Mouse (Mus musculus): ENCODE measurements around the gene Arsg. TPM values are rescaled to one million over a fixed set of nuclear protein-coding genes. Genes with fewer than 3 reads are reported as not detected.

Gene Arsg
- total and polyA plus RNA-seq, 3 experiments: 0.79 to 3.3 (median 1.4) TPM

- TF ChIP-seq USF1 (IDR thresholded peaks at IDR 0.05; ENCODE audit: low read depth, low read length) (no peak), SMC3 (IDR thresholded peaks at IDR 0.05; ENCODE audit: low read depth, low read length) (peak; percentile 100), PAX5 (IDR thresholded peaks at IDR 0.05; ENCODE audit: low read length) (no peak), NELFE (IDR thresholded peaks at IDR 0.05; ENCODE audit: low read depth, low read length) (peak; percentile 76; the same call in 1 of the 2 replicates), TBP (conservative IDR thresholded peaks at IDR 0.05; ENCODE audit: low read depth, low read length) (no peak), ZKSCAN1 (IDR thresholded peaks at IDR 0.05; ENCODE audit: borderline replicate concordance, low read depth, low read length) (no peak), CHD2 (IDR thresholded peaks at IDR 0.05; ENCODE audit: low read length) (0 out of 2 replicates have a peak, but pooled peaks have one; percentile 25), KAT2A (IDR thresholded peaks at IDR 0.05; ENCODE audit: insufficient replicate concordance, low read length) (no peak), HCFC1 (IDR thresholded peaks at IDR 0.05; ENCODE audit: low read depth, low read length) (0 out of 2 replicates have a peak, but pooled peaks have one; percentile 29), ETS1 (conservative IDR thresholded peaks at IDR 0.05; ENCODE audit: low read depth, low read length) (no peak), NRF1 (IDR thresholded peaks at IDR 0.05; ENCODE audit: low read depth, low read length) (0 out of 2 replicates have a peak, but pooled peaks have one; percentile 18), MEF2A (IDR thresholded peaks at IDR 0.05; ENCODE audit: borderline replicate concordance, low read depth, low read length) (peak; percentile 71; the same call in 1 of the 2 replicates), MAFK (IDR thresholded peaks at IDR 0.05; ENCODE audit: insufficient replicate concordance, low read length) (0 out of 2 replicates have a peak, but pooled peaks have one; percentile 26), MYC (IDR thresholded peaks at IDR 0.05; ENCODE audit: low read depth, low read length) (peak; percentile 88), ZMIZ1 (IDR thresholded peaks at IDR 0.05; ENCODE audit: low read depth, low read length) (no peak), TCF12 (IDR thresholded peaks at IDR 0.05; ENCODE audit: low read depth, low read length) (peak; percentile 44; the same call in 1 of the 2 replicates), POLR2A (IDR thresholded peaks at IDR 0.05; ENCODE audit: low read depth, low read length) (no peak), RAD21 (IDR thresholded peaks at IDR 0.05; ENCODE audit: low read depth, low read length) (no peak; the same call in none of the 2 replicates)
Measured at GRCm38 (mm10) chr11:109584843-109585713, 111.9 kb downstream of the Arsg start (continued).

DNA sequence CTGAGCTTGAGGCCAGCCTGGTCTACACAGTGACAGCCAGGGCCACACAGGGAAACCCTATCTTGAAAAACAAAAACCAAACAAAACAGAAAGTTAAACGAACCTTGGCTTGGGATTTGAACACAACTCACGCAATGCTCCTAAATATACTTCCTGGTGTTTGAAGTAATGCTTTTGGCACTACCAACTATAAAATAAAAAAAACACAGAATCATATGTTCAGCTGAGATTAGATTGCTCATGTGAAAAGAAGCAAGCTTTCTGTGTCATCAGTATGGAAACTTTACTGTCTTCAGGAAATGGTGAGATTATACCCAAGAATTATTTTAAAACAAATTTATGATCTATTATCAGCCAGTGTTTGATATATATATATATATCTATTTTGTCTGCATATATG is 113.2 kb downstream of the Arsg start:
- dilution Hi-C loops (cut with MboI; ENCODE audit: extremely low pct_ligation_motif_present, extremely low pct_unique_long_range_greater_than_20kb, low sequenced_read_pairs): no loop called here
- Histone ChIP-seq H3K9ac (ENCODE audit: insufficient read depth, low read depth) (no peak overlapping the region), H3K4me1 (ENCODE audit: control insufficient read depth in 1 of 2, insufficient read depth in 2 of 2) (peaks cover 3 to 23% of the 10 kb centered on the region in 2 experiments)

More for the DNA sequence above, 113.2 kb downstream of the Arsg start:
- Histone ChIP-seq H3K27ac (ENCODE audit: insufficient read depth, low read depth) (no peak overlapping the region), H3K4me3 (replicated peaks in 1 of 3; ENCODE audit: low read depth in 2 of 3, low read length in 2 of 3, poor library complexity in 1 of 3) (no peak overlapping the region), H3K9me3 (replicated peaks; ENCODE audit: low read length) (no peaks in the 10 kb centered on the region), H3K27me3 (replicated peaks) (no peaks in the 10 kb centered on the region), H3K36me3 (replicated peaks in 1 of 2; ENCODE audit: control insufficient read depth in 1 of 2, insufficient read depth in 1 of 2, low read length in 1 of 2) (no peaks in the 10 kb centered on the region), H3K79me2 (replicated peaks; ENCODE audit: control insufficient read depth, extremely low read depth, insufficient read depth, poor library complexity, severe bottlenecking) (no peaks in the 10 kb centered on the region), H3K4me2 (ENCODE audit: insufficient read depth, low read depth, poor library complexity, severe bottlenecking) (no peak overlapping the region)
- no peak for DNase-seq (ENCODE audit: extremely low read depth)
- TF ChIP-seq HCFC1 (IDR thresholded peaks at IDR 0.05; ENCODE audit: low read depth, low read length) (no peak), GABPA (IDR thresholded peaks at IDR 0.05; ENCODE audit: insufficient replicate concordance, low read depth, low read length) (no peak), ETS1 (conservative IDR thresholded peaks at IDR 0.05; ENCODE audit: low read depth, low read length) (no peak), ZNF384 (IDR thresholded peaks at IDR 0.05; ENCODE audit: low read depth, low read length) (no peak), MAZ (IDR thresholded peaks at IDR 0.05; ENCODE audit: low read depth, low read length) (no peak), UBTF (IDR thresholded peaks at IDR 0.05; ENCODE audit: low read depth, low read length) (no peak), ZC3H11A (IDR thresholded peaks at IDR 0.05; ENCODE audit: low read depth, low read length) (no peak), TCF12 (IDR thresholded peaks at IDR 0.05; ENCODE audit: low read depth, low read length) (no peak), MAFK (IDR thresholded peaks at IDR 0.05; ENCODE audit: insufficient replicate concordance, low read length) (no peak), TBP (conservative IDR thresholded peaks at IDR 0.05; ENCODE audit: low read depth, low read length) (no peak), ZKSCAN1 (IDR thresholded peaks at IDR 0.05; ENCODE audit: borderline replicate concordance, low read depth, low read length) (no peak), ELF1 (IDR thresholded peaks at IDR 0.05; ENCODE audit: low read depth, low read length) (no peak), KAT2A (IDR thresholded peaks at IDR 0.05; ENCODE audit: insufficient replicate concordance, low read length) (no peak), USF1 (IDR thresholded peaks at IDR 0.05; ENCODE audit: low read depth, low read length) (no peak), NELFE (IDR thresholded peaks at IDR 0.05; ENCODE audit: low read depth, low read length) (no peak), BHLHE40 (IDR thresholded peaks at IDR 0.05; ENCODE audit: low read depth, low read length) (no peak)
- in situ Hi-C loops (cut with MboI; ENCODE audit: low pct_ligation_motif_present, low pct_unique_long_range_greater_than_20kb, low sequenced_read_pairs): loop anchor here (5.0 to 10.0 kb wide), 2 partner anchors 262 to 339 kb away; no protein-coding TSS in a partner anchor

Data from CH12.LX (cell line).